Mouse (Mus musculus): Measurements from ENCODE around the gene Aff3. TPM values are rescaled to one million over a fixed set of nuclear protein-coding genes. Genes with fewer than 3 reads are reported as not detected.

Aff3 gene
- polyA plus RNA-seq, 1 experiment from 2014 or later, result 0.38 TPM

GRCm38 (mm10) chr1:38639669-38640068, 25.1 kb downstream of the Aff3 start:
- H3K36me3 ChIP-seq (ENCODE audit: control insufficient read depth, insufficient read depth), result no peaks in the 10 kb centered on the region
- no peaks in the 10 kb centered on the region; the same call in 1 of the 2 replicates for H3K27me3 ChIP-seq (ENCODE audit: control insufficient read depth, insufficient read depth, low read depth, low read length)
- no peak overlapping the region for H3K27ac ChIP-seq (ENCODE audit: low read length)
- no peak overlapping the region for H3K4me3 ChIP-seq (ENCODE audit: low read depth, low read length)
- no peak overlapping the region for H3K9ac ChIP-seq (ENCODE audit: low read depth, low read length)
- 61% methylated on average over 5 of the region's 5 CpGs for WGBS (ENCODE audit: insufficient replicate concordance)
- no peak for ATAC-seq (ENCODE audit: low read depth)
- no peaks in the 10 kb centered on the region for H3K9me3 ChIP-seq (replicated peaks; ENCODE audit: control insufficient read depth, low read length)
- no peaks in the 10 kb centered on the region for H3K4me1 ChIP-seq (ENCODE audit: control insufficient read depth, low read depth, low read length)
- H3K4me2 ChIP-seq (ENCODE audit: low read depth, low read length), result no peak overlapping the region

DNA sequence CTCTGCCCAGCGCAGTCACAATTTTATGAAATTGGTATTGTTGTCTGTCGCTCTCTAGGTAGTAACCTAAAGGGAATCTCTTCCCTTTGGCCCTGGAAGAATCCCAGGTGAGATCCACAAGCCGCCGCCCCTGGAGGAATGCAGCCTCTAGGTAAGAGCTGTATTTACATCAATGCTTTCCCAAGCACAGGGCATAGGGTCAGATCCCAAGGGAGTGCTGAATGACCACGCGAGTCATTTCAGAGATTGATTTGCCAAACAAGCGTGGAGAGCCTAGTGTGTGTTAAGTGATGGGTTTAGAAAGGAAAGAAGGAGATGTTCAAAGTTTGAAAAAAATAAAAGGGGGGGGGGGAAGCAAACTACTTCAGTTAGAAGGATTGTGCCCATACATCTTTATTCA, 29.2 kb downstream of the Aff3 start:
- Histone ChIP-seq H3K4me1 (ENCODE audit: control insufficient read depth, low read depth, low read length) (no peaks in the 10 kb centered on the region), H3K4me2 (ENCODE audit: low read depth, low read length) (no peak overlapping the region), H3K4me3 (ENCODE audit: low read depth, low read length) (no peak overlapping the region), H3K27ac (ENCODE audit: low read length) (no peak overlapping the region), H3K27me3 (ENCODE audit: control insufficient read depth, insufficient read depth, low read depth, low read length) (peaks cover 4% of the 10 kb centered on the region), H3K36me3 (ENCODE audit: control insufficient read depth, insufficient read depth) (no peaks in the 10 kb centered on the region), H3K9ac (ENCODE audit: low read depth, low read length) (no peak overlapping the region), H3K9me3 (replicated peaks; ENCODE audit: control insufficient read depth, low read length) (no peaks in the 10 kb centered on the region)
- ATAC-seq (ENCODE audit: low read depth), result no peak
- WGBS (ENCODE audit: insufficient replicate concordance), result 63% methylated on average over 7 of the region's 7 CpGs

GRCm38 (mm10) chr1:38634081-38634480, 30.7 kb downstream of the Aff3 start:
- H3K9me3 ChIP-seq (replicated peaks; ENCODE audit: control insufficient read depth, low read length), result no peaks in the 10 kb centered on the region
- no peak for ATAC-seq (ENCODE audit: low read depth)
- WGBS (ENCODE audit: insufficient replicate concordance), result 36% methylated on average over 7 of the region's 7 CpGs

GRCm38 (mm10) chr1:38632461-38633180, 32.1 kb downstream of the Aff3 start:
- Histone ChIP-seq H3K4me3 (ENCODE audit: low read depth, low read length) (no peak overlapping the region), H3K4me1 (ENCODE audit: control insufficient read depth, low read depth, low read length) (no peaks in the 10 kb centered on the region; the same call in 1 of the 2 replicates), H3K9me3 (replicated peaks; ENCODE audit: control insufficient read depth, low read length) (no peaks in the 10 kb centered on the region), H3K4me2 (ENCODE audit: low read depth, low read length) (no peak overlapping the region), H3K9ac (ENCODE audit: low read depth, low read length) (no peak overlapping the region), H3K36me3 (ENCODE audit: control insufficient read depth, insufficient read depth) (no peaks in the 10 kb centered on the region), H3K27me3 (ENCODE audit: control insufficient read depth, insufficient read depth, low read depth, low read length) (peaks cover 28% of the 10 kb centered on the region), H3K27ac (ENCODE audit: low read length) (no peak overlapping the region)
- 65% methylated on average over 16 of the region's 16 CpGs for WGBS (ENCODE audit: insufficient replicate concordance)
- ATAC-seq (ENCODE audit: low read depth), result no peak

More at GRCm38 (mm10) chr1:38634081-38634480, 30.7 kb downstream of the Aff3 start:
- H3K4me3 ChIP-seq (ENCODE audit: low read depth, low read length), result no peak overlapping the region
- H3K9ac ChIP-seq (ENCODE audit: low read depth, low read length), result no peak overlapping the region
- H3K36me3 ChIP-seq (ENCODE audit: control insufficient read depth, insufficient read depth), result no peaks in the 10 kb centered on the region
- H3K4me1 ChIP-seq (ENCODE audit: control insufficient read depth, low read depth, low read length), result no peaks in the 10 kb centered on the region
- H3K27me3 ChIP-seq (ENCODE audit: control insufficient read depth, insufficient read depth, low read depth, low read length), result peaks cover 13% of the 10 kb centered on the region
- H3K27ac ChIP-seq (ENCODE audit: low read length), result no peak overlapping the region
- H3K4me2 ChIP-seq (ENCODE audit: low read depth, low read length), result no peak overlapping the region

DNA sequence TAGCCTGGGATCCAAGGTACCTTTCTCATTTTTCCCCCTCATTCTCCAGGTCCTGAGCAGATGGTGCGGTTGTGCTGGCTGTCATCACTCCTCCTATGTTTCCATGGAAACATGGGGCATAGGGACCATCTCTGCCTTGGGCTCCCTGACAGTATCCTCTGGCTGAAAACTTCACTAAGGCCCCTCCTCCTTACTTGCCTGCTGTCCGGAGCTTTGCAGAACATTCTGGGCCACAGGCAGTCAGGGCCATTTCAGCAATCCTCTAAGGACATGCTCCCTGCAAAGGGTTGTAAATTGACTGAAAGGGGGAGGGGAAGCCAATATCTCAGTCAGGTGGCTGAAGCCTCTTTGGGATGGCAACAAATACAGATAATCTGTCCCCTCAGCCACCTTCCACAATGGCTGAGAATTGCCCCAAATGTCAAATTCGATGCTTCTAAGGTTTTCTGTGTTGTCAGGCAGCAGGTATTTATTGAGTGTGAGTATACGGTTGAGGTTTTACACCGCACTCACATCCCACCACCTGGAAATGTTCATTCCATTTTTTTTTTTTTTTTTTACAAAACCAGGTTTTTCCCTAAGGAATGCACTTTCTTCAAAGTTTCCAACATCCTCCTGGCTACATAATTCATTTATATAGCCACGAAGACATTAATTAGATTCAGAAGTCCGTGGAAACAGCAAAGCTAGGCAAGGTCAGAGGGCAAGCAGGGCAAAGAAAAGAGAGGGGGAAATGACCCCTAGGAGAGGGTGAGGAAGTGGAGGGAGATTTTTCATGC, 33.1 kb downstream of the Aff3 start:
- ATAC-seq (ENCODE audit: low read depth), result no peak
- H3K9ac ChIP-seq (ENCODE audit: low read depth, low read length), result no peak overlapping the region
- H3K27ac ChIP-seq (ENCODE audit: low read length), result no peak overlapping the region
- no peaks in the 10 kb centered on the region for H3K9me3 ChIP-seq (replicated peaks; ENCODE audit: control insufficient read depth, low read length)
- no peaks in the 10 kb centered on the region; the same call in 1 of the 2 replicates for H3K4me1 ChIP-seq (ENCODE audit: control insufficient read depth, low read depth, low read length)
- no peaks in the 10 kb centered on the region for H3K36me3 ChIP-seq (ENCODE audit: control insufficient read depth, insufficient read depth)
- no peak overlapping the region for H3K4me3 ChIP-seq (ENCODE audit: low read depth, low read length)
- peaks cover 37% of the 10 kb centered on the region for H3K27me3 ChIP-seq (ENCODE audit: control insufficient read depth, insufficient read depth, low read depth, low read length)
- 49% methylated on average over 7 of the region's 7 CpGs for WGBS (ENCODE audit: insufficient replicate concordance)
- H3K4me2 ChIP-seq (ENCODE audit: low read depth, low read length), result no peak overlapping the region

- no peaks in the 10 kb centered on the region; the same call in 1 of the 2 replicates for H3K4me1 ChIP-seq (ENCODE audit: control insufficient read depth, low read depth, low read length)
- H3K27me3 ChIP-seq (ENCODE audit: control insufficient read depth, insufficient read depth, low read depth, low read length), result peaks cover 51% of the 10 kb centered on the region
- no peak overlapping the region for H3K9ac ChIP-seq (ENCODE audit: low read depth, low read length)
- no peaks in the 10 kb centered on the region for H3K36me3 ChIP-seq (ENCODE audit: control insufficient read depth, insufficient read depth)
- no peaks in the 10 kb centered on the region for H3K9me3 ChIP-seq (replicated peaks; ENCODE audit: control insufficient read depth, low read length)
- H3K4me3 ChIP-seq (ENCODE audit: low read depth, low read length), result no peak overlapping the region
- no peak for ATAC-seq (ENCODE audit: low read depth)
- WGBS (ENCODE audit: insufficient replicate concordance), result 39% methylated on average over 11 of the region's 11 CpGs
- H3K27ac ChIP-seq (ENCODE audit: low read length), result no peak overlapping the region
- H3K4me2 ChIP-seq (ENCODE audit: low read depth, low read length), result no peak overlapping the region
Observed at GRCm38 (mm10) chr1:38628901-38629585, 35.7 kb downstream of the Aff3 start.

- Histone ChIP-seq H3K36me3 (ENCODE audit: control insufficient read depth, insufficient read depth) (no peaks in the 10 kb centered on the region), H3K27ac (ENCODE audit: low read length) (no peak overlapping the region), H3K9ac (ENCODE audit: low read depth, low read length) (no peak overlapping the region), H3K27me3 (ENCODE audit: control insufficient read depth, insufficient read depth, low read depth, low read length) (peaks cover 51% of the 10 kb centered on the region), H3K4me1 (ENCODE audit: control insufficient read depth, low read depth, low read length) (no peaks in the 10 kb centered on the region; the same call in 1 of the 2 replicates), H3K9me3 (replicated peaks; ENCODE audit: control insufficient read depth, low read length) (no peaks in the 10 kb centered on the region), H3K4me3 (ENCODE audit: low read depth, low read length) (no peak overlapping the region), H3K4me2 (ENCODE audit: low read depth, low read length) (no peak overlapping the region)
- WGBS (ENCODE audit: insufficient replicate concordance), result 40% methylated on average over 8 of the region's 8 CpGs
- ATAC-seq (ENCODE audit: low read depth), result no peak
Observed at GRCm38 (mm10) chr1:38628426-38628825, 36.3 kb downstream of the Aff3 start.

DNA sequence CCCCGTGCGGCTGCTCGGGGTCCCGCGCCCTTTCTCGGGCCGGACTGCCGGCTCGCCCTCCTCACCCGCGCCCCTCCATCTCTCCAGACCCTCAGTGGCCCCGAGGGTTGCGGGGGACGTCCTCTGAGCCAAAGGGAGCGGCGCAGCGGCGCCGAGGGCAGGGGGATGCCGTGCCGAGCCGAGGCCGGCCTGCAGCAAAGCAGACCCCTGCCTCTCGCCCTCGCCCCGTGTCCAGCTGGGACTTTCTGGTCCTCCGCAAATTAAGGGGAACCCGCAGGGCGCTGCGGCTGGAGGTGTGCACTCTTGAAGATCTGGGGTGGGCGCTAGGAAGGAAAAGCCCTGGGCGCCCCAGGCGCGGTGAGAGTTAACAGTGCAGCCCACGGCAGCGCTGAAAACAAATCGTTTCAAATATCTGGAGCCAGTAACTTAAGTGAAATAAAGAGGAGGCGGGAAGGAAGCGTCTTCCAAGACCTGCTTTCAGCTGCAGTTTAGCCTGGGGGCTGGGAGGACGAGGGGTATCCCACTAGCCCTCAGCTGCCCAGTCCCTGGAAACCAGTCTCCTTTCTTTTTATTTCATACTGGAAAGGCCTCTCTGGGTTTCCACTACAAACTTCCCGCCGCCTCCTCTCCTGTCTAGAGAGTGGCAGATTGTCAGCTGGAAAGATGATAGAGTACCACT, 36.9 kb downstream of the Aff3 start:
- H3K9ac ChIP-seq (ENCODE audit: low read depth, low read length), result no peak overlapping the region
- no peak overlapping the region for H3K27ac ChIP-seq (ENCODE audit: low read length)
- H3K27me3 ChIP-seq (ENCODE audit: control insufficient read depth, insufficient read depth, low read depth, low read length), result peaks cover 51% of the 10 kb centered on the region
- H3K36me3 ChIP-seq (ENCODE audit: control insufficient read depth, insufficient read depth), result no peaks in the 10 kb centered on the region
- no peak for ATAC-seq (ENCODE audit: low read depth)
- whole genome bisulfite sequencing (ENCODE audit: insufficient replicate concordance), result 2% methylated on average over 41 of the region's 42 CpGs
- no peaks in the 10 kb centered on the region; the same call in 1 of the 2 replicates for H3K4me1 ChIP-seq (ENCODE audit: control insufficient read depth, low read depth, low read length)
- H3K4me3 ChIP-seq (ENCODE audit: low read depth, low read length), result peak overlapping the region; percentile 55
- H3K4me2 ChIP-seq (ENCODE audit: low read depth, low read length), result peak overlapping the region; percentile 67
- H3K9me3 ChIP-seq (replicated peaks; ENCODE audit: control insufficient read depth, low read length), result no peaks in the 10 kb centered on the region
